Mouse (Mus musculus) heart, embryonic 13.5 days (tissue): ENCODE results near the gene Hrasls5. TPM values are rescaled to one million over a fixed set of nuclear protein-coding genes. Genes with fewer than 3 reads are reported as not detected.
A peak's percentile ranks its signal among the peaks of the same experiment; 100 is the strongest.

Experiments
- ATAC-seq: fragments of 200-750 bp; cut with Nextera tagmentation; 2 replicates; pipeline ENCODE4 v1.8.0; 2017; ENCODE audit warnings: moderate TSS enrichment; ENCODE audit not compliant: insufficient number of reproducible peaks, low FRiP score, low TSS enrichment; ENCODE audit errors: extremely low read depth
- H3K27ac ChIP-seq: fragments of 300-500 bp; sonication (generic); replicated peaks from 2 replicates; pipeline ENCODE4 v1.5.1; 2015; ENCODE audit warnings: moderate library complexity, mild to moderate bottlenecking, inconsistent platforms
- H3K27me3 ChIP-seq: fragments of 300-500 bp; sonication (generic); replicated peaks from 2 replicates; pipeline ENCODE4 v1.6.1; 2015; ENCODE audit warnings: mild to moderate bottlenecking, inconsistent platforms
- H3K36me3 ChIP-seq: fragments of 300-500 bp; sonication (generic); 2 replicates; pipeline ENCODE4 v1.6.1; 2015; ENCODE audit warnings: mild to moderate bottlenecking, inconsistent platforms
- H3K4me1 ChIP-seq: fragments of 300-500 bp; sonication (generic); 2 replicates; pipeline ENCODE4 v1.6.1; 2015; ENCODE audit warnings: inconsistent platforms
- H3K4me2 ChIP-seq: fragments of 300-500 bp; sonication (generic); 2 replicates; pipeline ENCODE4 v1.6.1; 2015; ENCODE audit warnings: inconsistent platforms, mild to moderate bottlenecking, moderate library complexity
- H3K4me3 ChIP-seq: fragments of 300-500 bp; sonication (generic); 2 replicates; pipeline ENCODE4 v1.5.1; 2015; ENCODE audit warnings: moderate library complexity, mild to moderate bottlenecking, inconsistent platforms
- H3K9ac ChIP-seq: fragments of 300-500 bp; sonication (generic); 2 replicates; pipeline ENCODE4 v1.6.1; 2015; ENCODE audit warnings: inconsistent platforms, mild to moderate bottlenecking, moderate library complexity
- H3K9me3 ChIP-seq: fragments of 300-500 bp; sonication (generic); 2 replicates; pipeline ENCODE4 v1.6.1; 2016; ENCODE audit warnings: inconsistent platforms
- WGBS: fragments of 180-500 bp; shearing (Covaris S2); methylation state at CpG from one replicate; pipeline ENCODE4 v1.1.7; 2015; ENCODE audit warnings: mixed read lengths; 5-methylcytosine and 5-hydroxymethylcytosine counted together
- polyA plus RNA-seq: library from polyadenylated mRNA; unstranded; fragments of >200 nt; fragmentation: Nextera tagmentation; extraction: Ambion mirVana; gene quantifications from 2 replicates; pipeline ENCODE4 v1.2.1, GENCODE M21; 2015

Gene Hrasls5
- polyA plus RNA-seq, 1 experiment from 2014 or later, result not detected

GRCm38 (mm10) chr19:7606801-7607689 is 5.3 kb upstream of the Hrasls5 start, which contains the start of gene Lgals12:
TSS of gene Lgals12 (minus strand) at chr19:7607193.
- ATAC-seq, result no peak
- H3K27ac ChIP-seq, result peak within 1 kb of the TSS; percentile 1; the same call in 1 of the 2 replicates
- H3K9ac ChIP-seq, result peak within 1 kb of the TSS; percentile 64

GRCm38 (mm10) chr19:7607690-7608201 is 4.6 kb upstream of the Hrasls5 start:
- no peak overlapping the region for H3K4me3 ChIP-seq
- no peak for ATAC-seq
- H3K4me1 ChIP-seq, result peaks cover 33% of the 10 kb centered on the region
- no peak overlapping the region; the same call in 1 of the 2 replicates for H3K27ac ChIP-seq
- no peak overlapping the region for H3K9ac ChIP-seq
- H3K4me2 ChIP-seq, result 0 out of 2 replicates have a peak overlapping the region, but pooled peaks have one; percentile 74
- H3K9me3 ChIP-seq, result no peaks in the 10 kb centered on the region
- WGBS, result 63% methylated on average over 7 of the region's 7 CpGs
- H3K27me3 ChIP-seq, result peaks cover 39% of the 10 kb centered on the region
- H3K36me3 ChIP-seq, result no peaks in the 10 kb centered on the region

More at GRCm38 (mm10) chr19:7606801-7607689, 5.3 kb upstream of the Hrasls5 start, which contains the start of gene Lgals12:
- Histone ChIP-seq H3K36me3 (no peaks in the 10 kb centered on the region), H3K4me3 (peak within 1 kb of the TSS; percentile 41), H3K4me2 (peak within 1 kb of the TSS; percentile 74), H3K9me3 (no peaks in the 10 kb centered on the region), H3K4me1 (peaks cover 27% of the 10 kb centered on the region), H3K27me3 (peaks cover 32% of the 10 kb centered on the region)
- WGBS, result 6% methylated on average over 15 of the region's 15 CpGs

GRCm38 (mm10) chr19:7613151-7613550 is 810 bp downstream of the Hrasls5 start:
- H3K4me1 ChIP-seq, result peaks cover 11% of the 10 kb centered on the region; the same call in 1 of the 2 replicates
- H3K27me3 ChIP-seq, result peaks cover 44% of the 10 kb centered on the region
- WGBS, result 78% methylated on average over 7 of the region's 7 CpGs
- no peaks in the 10 kb centered on the region for H3K9me3 ChIP-seq
- H3K9ac ChIP-seq, result no peak overlapping the region
- no peak overlapping the region for H3K4me2 ChIP-seq
- H3K36me3 ChIP-seq, result no peaks in the 10 kb centered on the region
- ATAC-seq, result no peak
- no peak overlapping the region for H3K27ac ChIP-seq
- no peak overlapping the region for H3K4me3 ChIP-seq

DNA sequence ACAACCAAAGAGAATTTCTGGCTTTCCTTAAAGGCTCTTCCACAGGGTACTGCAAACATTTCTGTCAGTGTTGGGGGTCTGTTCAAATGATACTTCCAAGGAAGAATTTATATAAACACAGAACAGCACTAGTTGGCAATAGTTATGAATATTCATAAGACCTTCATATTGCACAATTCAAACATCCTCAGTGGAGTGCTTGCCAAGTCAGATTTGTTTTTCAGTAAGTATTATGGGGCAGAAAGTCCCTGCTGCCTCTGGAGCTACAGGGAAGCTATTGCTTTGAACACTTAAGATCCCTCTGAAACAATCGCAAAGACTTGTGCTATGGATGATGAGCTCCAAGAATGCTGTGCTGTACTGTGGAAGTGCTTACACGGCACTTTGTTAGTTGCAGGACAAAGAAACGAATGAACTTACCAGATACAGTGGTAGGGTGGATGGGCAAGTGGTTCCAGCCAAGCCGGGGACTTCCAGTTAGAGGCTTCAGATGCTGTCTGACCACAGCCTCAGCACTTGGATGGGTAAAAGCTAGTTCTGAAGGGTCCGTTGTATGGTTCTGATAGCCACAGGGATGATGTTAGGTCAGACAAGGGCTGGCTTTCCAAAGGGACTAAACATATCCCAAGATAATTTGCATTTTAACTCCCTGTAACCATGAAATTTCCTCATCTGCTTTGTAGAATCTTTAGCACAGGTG is 4.0 kb downstream of the Hrasls5 start:
- no peak for ATAC-seq
- no peaks in the 10 kb centered on the region for H3K36me3 ChIP-seq
- no peak overlapping the region for H3K4me2 ChIP-seq
- H3K27ac ChIP-seq, result no peak overlapping the region
- WGBS, result 71% methylated on average over 5 of the region's 5 CpGs
- no peak overlapping the region for H3K4me3 ChIP-seq
- no peaks in the 10 kb centered on the region for H3K9me3 ChIP-seq
- peaks cover 30% of the 10 kb centered on the region for H3K27me3 ChIP-seq
- no peak overlapping the region for H3K9ac ChIP-seq
- peaks cover 11% of the 10 kb centered on the region; the same call in 1 of the 2 replicates for H3K4me1 ChIP-seq

DNA sequence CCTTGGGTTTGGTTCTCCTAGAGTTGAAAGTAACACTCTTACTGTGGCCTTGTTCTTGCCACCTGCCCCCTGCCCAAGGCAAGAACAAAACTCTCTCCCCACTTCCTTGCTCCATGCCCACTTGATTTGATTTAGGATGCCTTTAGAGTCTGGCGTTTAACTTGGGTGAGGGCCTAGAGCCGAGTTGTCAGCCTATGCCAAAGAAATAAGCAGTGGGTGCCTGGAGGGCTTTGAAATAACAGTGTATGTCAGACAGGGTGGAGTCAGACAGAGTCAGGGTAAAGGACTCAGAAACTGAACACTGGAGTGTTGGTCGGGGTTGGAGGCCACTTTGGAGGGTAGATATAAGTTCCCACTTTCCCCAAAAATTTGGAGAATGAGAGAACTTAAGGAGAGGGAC is 4.7 kb downstream of the Hrasls5 start:
- H3K9ac ChIP-seq, result no peak overlapping the region
- no peaks in the 10 kb centered on the region for H3K9me3 ChIP-seq
- no peaks in the 10 kb centered on the region for H3K36me3 ChIP-seq
- peaks cover 6% of the 10 kb centered on the region; the same call in 1 of the 2 replicates for H3K4me1 ChIP-seq
- no peak overlapping the region for H3K4me2 ChIP-seq
- 66% methylated on average over 3 of the region's 3 CpGs for WGBS
- peaks cover 23% of the 10 kb centered on the region for H3K27me3 ChIP-seq
- no peak overlapping the region for H3K27ac ChIP-seq
- no peak overlapping the region for H3K4me3 ChIP-seq
- no peak for ATAC-seq

- no peak overlapping the region for H3K27ac ChIP-seq
- H3K4me3 ChIP-seq, result no peak overlapping the region
- no peaks in the 10 kb centered on the region; the same call in 1 of the 2 replicates for H3K4me1 ChIP-seq
- H3K9me3 ChIP-seq, result no peaks in the 10 kb centered on the region
- ATAC-seq, result no peak
- no peaks in the 10 kb centered on the region for H3K36me3 ChIP-seq
- 34% methylated on average over 7 of the region's 7 CpGs for WGBS
- 0 out of 2 replicates have a peak overlapping the region, but pooled peaks have one; percentile 8 for H3K4me2 ChIP-seq
- H3K9ac ChIP-seq, result no peak overlapping the region
- H3K27me3 ChIP-seq, result peaks cover 16% of the 10 kb centered on the region
These were observed 5.4 kb downstream of the Hrasls5 start for GRCm38 (mm10) chr19:7617696-7618095.

DNA sequence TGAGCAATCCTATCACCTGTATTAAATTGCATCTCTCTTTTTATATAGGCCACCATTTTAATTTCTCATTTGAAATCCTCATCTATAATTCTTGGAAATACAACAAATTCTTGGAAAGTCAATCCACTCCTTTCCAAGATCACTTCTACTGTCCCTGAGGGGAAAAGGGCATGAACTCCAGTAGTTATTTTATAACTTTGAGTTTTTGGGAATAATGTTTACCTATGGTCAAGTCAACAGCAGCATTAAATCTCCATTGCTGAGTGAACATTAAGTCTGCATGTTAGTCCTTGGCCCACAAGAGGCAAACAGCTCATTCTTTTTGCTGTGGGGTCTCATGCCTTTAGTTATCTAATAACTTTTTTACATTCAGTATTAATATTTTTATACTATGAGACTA is 20.7 kb downstream of the Hrasls5 start:
- Histone ChIP-seq H3K36me3 (no peaks in the 10 kb centered on the region), H3K27ac (no peak overlapping the region), H3K9me3 (no peaks in the 10 kb centered on the region), H3K4me2 (no peak overlapping the region), H3K4me1 (no peaks in the 10 kb centered on the region), H3K27me3 (no peaks in the 10 kb centered on the region), H3K9ac (no peak overlapping the region), H3K4me3 (no peak overlapping the region)
- no peak for ATAC-seq

DNA sequence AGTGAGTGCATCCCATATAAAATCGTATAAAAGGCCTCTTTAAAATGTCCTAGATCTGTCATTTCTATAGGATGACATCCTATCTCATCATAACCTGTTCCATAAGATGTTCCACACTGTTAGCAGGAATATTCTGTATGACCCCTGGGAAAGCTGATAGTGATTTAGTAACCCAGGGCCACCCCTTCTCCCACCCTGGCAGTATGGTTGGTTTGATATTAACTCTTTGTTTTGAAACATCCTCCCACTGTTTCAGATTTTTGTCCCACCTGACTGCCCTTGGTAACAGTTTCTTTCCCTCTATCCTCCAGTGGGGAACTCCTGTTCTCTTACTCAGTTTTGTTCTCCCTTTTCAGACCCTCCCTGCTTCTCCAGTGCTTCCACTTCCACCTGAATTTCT is 21.4 kb downstream of the Hrasls5 start:
- ATAC-seq, result no peak
- H3K4me2 ChIP-seq, result no peak overlapping the region
- H3K36me3 ChIP-seq, result no peaks in the 10 kb centered on the region
- no peaks in the 10 kb centered on the region for H3K4me1 ChIP-seq
- WGBS, result 44% methylated on average over 1 of the region's 1 CpGs
- no peaks in the 10 kb centered on the region for H3K27me3 ChIP-seq
- no peak overlapping the region for H3K27ac ChIP-seq
- no peak overlapping the region for H3K9ac ChIP-seq
- no peaks in the 10 kb centered on the region for H3K9me3 ChIP-seq
- no peak overlapping the region for H3K4me3 ChIP-seq

- Histone ChIP-seq H3K4me3 (no peak overlapping the region), H3K9me3 (no peaks in the 10 kb centered on the region), H3K4me1 (no peaks in the 10 kb centered on the region), H3K36me3 (no peaks in the 10 kb centered on the region), H3K27ac (no peak overlapping the region), H3K27me3 (no peaks in the 10 kb centered on the region), H3K9ac (no peak overlapping the region), H3K4me2 (no peak overlapping the region)
- no peak for ATAC-seq
- WGBS, result 72% methylated on average over 8 of the region's 8 CpGs
These were observed 36.7 kb downstream of the Hrasls5 start for GRCm38 (mm10) chr19:7648913-7649666.

- no peak overlapping the region for H3K4me3 ChIP-seq
- H3K9ac ChIP-seq, result no peak overlapping the region
- 47% methylated on average over 1 of the region's 1 CpGs for WGBS
- no peaks in the 10 kb centered on the region for H3K9me3 ChIP-seq
- H3K4me1 ChIP-seq, result no peaks in the 10 kb centered on the region
- no peaks in the 10 kb centered on the region for H3K27me3 ChIP-seq
- ATAC-seq, result no peak
- no peaks in the 10 kb centered on the region for H3K36me3 ChIP-seq
- no peak overlapping the region for H3K4me2 ChIP-seq
- H3K27ac ChIP-seq, result no peak overlapping the region
These were observed 59.7 kb downstream of the Hrasls5 start for GRCm38 (mm10) chr19:7672033-7672432.

DNA sequence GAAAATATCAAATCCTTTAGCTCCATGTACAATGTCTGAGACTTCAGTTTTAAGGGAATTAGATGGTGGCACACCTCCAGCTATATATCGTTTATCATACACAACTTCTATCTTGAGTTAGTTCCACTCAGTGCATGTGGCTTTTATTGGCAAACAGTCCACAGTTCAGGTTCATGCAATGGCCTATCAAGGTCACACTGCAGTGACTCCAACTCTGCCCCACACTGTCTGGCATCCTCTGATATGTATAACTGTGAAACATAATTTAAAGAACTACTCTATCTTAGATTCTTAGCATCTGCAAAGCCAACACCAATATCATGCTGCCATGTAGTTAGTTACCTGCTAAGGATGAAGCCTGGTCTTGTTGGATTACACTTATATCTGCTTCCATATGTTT is 75.6 kb downstream of the Hrasls5 start:
- Histone ChIP-seq H3K27ac (no peak overlapping the region), H3K4me2 (no peak overlapping the region), H3K36me3 (no peaks in the 10 kb centered on the region), H3K4me1 (no peaks in the 10 kb centered on the region), H3K9me3 (no peaks in the 10 kb centered on the region), H3K27me3 (no peaks in the 10 kb centered on the region), H3K4me3 (no peak overlapping the region), H3K9ac (no peak overlapping the region)
- no peak for ATAC-seq
- WGBS, result 55% methylated on average over 1 of the region's 1 CpGs
